9 mouse cellular contexts compared by ENCODE assay signal in the genomic region with DNA sequence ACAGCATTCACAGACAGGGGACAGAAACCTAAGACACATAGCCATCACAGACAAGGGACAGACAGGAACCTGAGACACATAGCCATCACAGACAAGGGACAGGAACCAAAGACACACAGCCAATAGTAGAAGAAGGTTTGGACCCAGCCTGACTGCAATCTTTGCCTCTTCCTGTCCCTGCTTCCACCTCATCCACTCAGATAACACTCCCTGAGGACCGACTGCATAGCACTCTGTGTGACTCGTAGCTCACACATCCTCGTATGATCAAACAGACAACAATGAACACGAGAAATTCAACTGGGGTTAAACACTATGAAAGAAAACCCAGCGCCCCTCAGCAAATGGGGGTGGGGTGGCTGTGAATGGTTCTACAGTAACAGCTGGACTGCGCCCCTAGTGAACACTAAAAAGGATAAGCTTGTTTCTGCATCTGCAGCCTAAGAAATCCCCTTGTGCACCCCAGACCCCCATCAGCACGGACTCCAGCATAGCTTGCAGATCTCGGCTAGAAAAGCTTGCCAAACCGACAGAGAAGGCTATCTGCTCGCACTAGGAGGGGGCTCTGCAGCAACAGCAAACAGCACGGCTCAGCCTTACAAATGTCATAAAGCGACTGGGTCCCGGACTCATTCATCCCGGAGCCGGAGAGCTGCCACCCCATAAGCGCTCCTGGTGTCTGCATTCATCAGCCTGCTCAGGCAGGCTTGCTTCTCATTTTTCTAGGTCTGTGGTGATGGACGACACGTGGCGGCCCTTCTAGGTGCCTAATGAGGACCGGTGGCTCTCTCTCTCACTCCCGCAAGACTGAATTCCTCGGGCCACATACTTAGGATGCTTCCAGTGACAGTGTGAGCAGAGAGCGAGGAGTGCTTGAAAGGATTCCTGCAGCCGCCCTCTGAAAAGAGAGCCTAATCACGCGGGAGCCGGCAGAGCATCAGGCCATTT. TPM values are rescaled to one million over a fixed set of nuclear protein-coding genes. Genes with fewer than 3 reads are reported as not detected.
DNase-seq lines count a peak whose midpoint lies in the region; ATAC-seq lines count a peak whose summit lies in the region.
"Had no signal": no experiment of that assay in that cellular context is flagged by ENCODE, and none has a peak within 500 bp of the region (broad histone marks: within the 10 kb centered on the region; RNA-seq: fewer than 3 reads in every experiment).

No protein-coding gene starts in this region.

- 0 out of 2 replicates have a peak, but pooled peaks cover 3% of the 10 kb centered on the region for H3K27me3 ChIP-seq in embryonic facial prominence, embryonic 12.5 days
- no peaks in the 10 kb centered on the region for H3K27me3 ChIP-seq in intestine, embryonic 14.5 days (replicated peaks; ENCODE audit: control insufficient read depth, insufficient read depth, low read length)
- H3K27me3 ChIP-seq in neural tube, embryonic 15.5 days (replicated peaks): no peaks in the 10 kb centered on the region

- ATAC-seq in embryonic facial prominence, embryonic 12.5 days (ENCODE audit: insufficient number of reproducible peaks, insufficient read depth, low FRiP score, low TSS enrichment): no peak
- no peak for ATAC-seq in intestine, embryonic 14.5 days (replicated peaks; ENCODE audit: low FRiP score, low TSS enrichment, low read depth)
- ATAC-seq in neural tube, embryonic 15.5 days (ENCODE audit: low FRiP score): peak; percentile 48; the same call in 1 of the 2 replicates

- H3K36me3 ChIP-seq in embryonic facial prominence, embryonic 12.5 days: no peaks in the 10 kb centered on the region
- no peaks in the 10 kb centered on the region for H3K36me3 ChIP-seq in intestine, embryonic 14.5 days (ENCODE audit: control insufficient read depth, insufficient read depth, low read length)
- no peaks in the 10 kb centered on the region for H3K36me3 ChIP-seq in neural tube, embryonic 15.5 days

- H3K27ac ChIP-seq in embryonic facial prominence, embryonic 12.5 days: peak overlapping the region; percentile 46
- H3K27ac ChIP-seq in intestine, embryonic 14.5 days (ENCODE audit: low read depth): no peak overlapping the region
- H3K27ac ChIP-seq in neural tube, embryonic 15.5 days (replicated peaks): peak overlapping the region; percentile 79

- peak overlapping the region; percentile 51 for H3K4me2 ChIP-seq in embryonic facial prominence, embryonic 12.5 days (replicated peaks)
- peak overlapping the region; percentile 50 for H3K4me2 ChIP-seq in intestine, embryonic 14.5 days (ENCODE audit: low read length)
- H3K4me2 ChIP-seq in neural tube, embryonic 15.5 days: peak overlapping the region; percentile 51

- H3K9me3 ChIP-seq in embryonic facial prominence, embryonic 12.5 days: no peaks in the 10 kb centered on the region
- no peaks in the 10 kb centered on the region for H3K9me3 ChIP-seq in intestine, embryonic 14.5 days (ENCODE audit: control insufficient read depth, low read length)
- no peaks in the 10 kb centered on the region for H3K9me3 ChIP-seq in neural tube, embryonic 15.5 days (replicated peaks)

- WGBS in embryonic facial prominence, embryonic 12.5 days: 16% methylated on average over 27 of the region's 27 CpGs
- WGBS in intestine, embryonic 14.5 days: 13% methylated on average over 27 of the region's 27 CpGs
- 9% methylated on average over 27 of the region's 27 CpGs for WGBS in neural tube, embryonic 15.5 days

- peak overlapping the region; percentile 9; the same call in 1 of the 2 replicates for H3K4me3 ChIP-seq in embryonic facial prominence, embryonic 12.5 days
- H3K4me3 ChIP-seq in intestine, embryonic 14.5 days (ENCODE audit: low read depth, low read length): no peak overlapping the region
- H3K4me3 ChIP-seq in neural tube, embryonic 15.5 days (replicated peaks): peak overlapping the region; percentile 2; the same call in 1 of the 2 replicates
- H3K4me3 ChIP-seq: megakaryocyte, embryonic 14.5 days had no signal

- H3K4me1 ChIP-seq in embryonic facial prominence, embryonic 12.5 days: peaks cover 23% of the 10 kb centered on the region
- peaks cover 8% of the 10 kb centered on the region for H3K4me1 ChIP-seq in intestine, embryonic 14.5 days (replicated peaks; ENCODE audit: control insufficient read depth, insufficient read depth, low read length)
- H3K4me1 ChIP-seq in neural tube, embryonic 15.5 days: peaks cover 70% of the 10 kb centered on the region

- H3K9ac ChIP-seq in embryonic facial prominence, embryonic 12.5 days: no peak overlapping the region
- H3K9ac ChIP-seq in intestine, embryonic 14.5 days (ENCODE audit: low read length): peak overlapping the region; percentile 18; the same call in 1 of the 2 replicates
- peak overlapping the region; percentile 37 for H3K9ac ChIP-seq in neural tube, embryonic 15.5 days (replicated peaks)

- intact Hi-C loops in left cerebral cortex, postnatal 10 days (cut with DNase I): no loop called here

- DNase-seq in kidney, postnatal 4 days: peak; percentile 32 to 46
- DNase-seq in kidney, adult 18-20 months: no peak
- DNase-seq in intestine, embryonic 14.5 days (ENCODE audit: low spot score): peak; percentile 65
- no peak for DNase-seq in left cerebral cortex, postnatal 10 days (ENCODE audit: extremely low spot score in 1 of 2, low spot score in 2 of 2)
- no peak for DNase-seq in thymus, postnatal 10 days (ENCODE audit: low spot score in 2 of 2)
- DNase-seq in layer of hippocampus, postnatal 10 days (ENCODE audit: low spot score in 2 of 2): no peak

RNA-seq across cellular contexts. Expression of a gene that starts 44.5 kb away (rescaled TPM):
- polyA plus RNA-seq in embryonic facial prominence, embryonic 12.5 days (2016; fragmentation: Nextera tagmentation; extraction: Ambion mirVana): 3.9 and 4.5 TPM in 2 replicates
- 2.2 and 3.6 TPM in 2 replicates for polyA plus RNA-seq in intestine, embryonic 14.5 days (2014; fragmentation: Nextera tagmentation; extraction: Ambion mirVana)
- 4.7 and 4.9 TPM in 2 replicates for polyA plus RNA-seq in neural tube, embryonic 15.5 days (2015; fragmentation: Nextera tagmentation; extraction: Ambion mirVana)
- total RNA-seq in left cerebral cortex, postnatal 10 days (2021): 10 to 100 TPM; 19.9 to 20.1 TPM
- 10 to 100 TPM; 14.2 to 16.3 TPM for total RNA-seq in layer of hippocampus, postnatal 10 days (2021)

Comparison
In these comparisons a context has a peak if more than half of its experiments do, and no peak if none do; other contexts are left out.
1. DNase-seq: peak in kidney, postnatal 4 days (2 of 2) and intestine, embryonic 14.5 days (single experiment); none in kidney, adult 18-20 months (single experiment), left cerebral cortex, postnatal 10 days (0 of 2), thymus, postnatal 10 days (0 of 2) and layer of hippocampus, postnatal 10 days (0 of 2).
2. Peak in every context shown above with its lines, with median percentiles within 50 percentile points of each other: H3K4me2 ChIP-seq.